Mouse (Mus musculus) thymus, postnatal 36 days (tissue): ENCODE results near the gene Ssh3.

Experiments
- DNase-seq, 2 experiments: peaks; one replicate each; pipeline ENCODE4 v3.0.0; 2022; ENCODE audit warnings: mixed read lengths in 2 of 2

The Ssh3 gene

DNA sequence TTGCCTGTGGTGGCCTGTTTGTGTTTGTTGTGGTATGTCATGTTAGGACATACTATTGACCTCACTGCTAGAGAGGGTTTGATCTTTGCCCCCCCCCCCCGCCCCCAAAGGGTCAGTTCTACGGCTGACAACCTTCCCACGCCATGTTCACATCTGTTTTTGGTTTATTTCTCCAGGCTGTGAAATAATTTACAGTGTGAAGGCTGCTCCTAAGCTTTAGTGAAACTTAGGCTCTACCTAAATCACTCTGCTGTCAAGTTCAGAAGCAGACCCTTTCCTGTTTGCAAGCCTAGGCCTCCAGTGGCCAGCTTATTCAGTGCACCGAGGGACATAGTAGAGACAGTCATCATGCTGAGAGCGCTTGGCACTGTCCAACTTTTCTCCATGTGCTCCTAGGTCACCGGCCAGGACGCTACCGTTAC lies 28.7 kb downstream of the Ssh3 start:
- DNase-seq = no peak

DNA sequence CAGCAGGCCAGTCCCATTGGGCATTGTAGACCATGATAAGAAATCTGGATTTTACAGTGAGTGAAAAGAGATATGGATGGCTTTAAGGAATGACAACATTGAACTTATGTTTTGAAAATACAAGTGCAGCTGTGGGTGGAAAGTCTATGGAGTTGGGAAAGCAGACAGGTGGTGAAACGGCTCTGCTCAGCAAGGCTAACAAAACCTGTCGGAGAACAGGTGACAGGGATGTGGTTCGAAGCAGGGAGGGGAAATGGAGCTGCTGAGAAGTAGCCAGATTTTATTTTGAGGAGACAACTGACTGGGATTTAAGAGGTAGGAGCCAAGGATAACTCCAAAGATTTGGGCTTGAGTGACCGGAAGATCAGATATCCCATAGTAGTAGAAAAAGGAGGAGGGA lies 34.4 kb downstream of the Ssh3 start:
- DNase-seq = no peak

DNA sequence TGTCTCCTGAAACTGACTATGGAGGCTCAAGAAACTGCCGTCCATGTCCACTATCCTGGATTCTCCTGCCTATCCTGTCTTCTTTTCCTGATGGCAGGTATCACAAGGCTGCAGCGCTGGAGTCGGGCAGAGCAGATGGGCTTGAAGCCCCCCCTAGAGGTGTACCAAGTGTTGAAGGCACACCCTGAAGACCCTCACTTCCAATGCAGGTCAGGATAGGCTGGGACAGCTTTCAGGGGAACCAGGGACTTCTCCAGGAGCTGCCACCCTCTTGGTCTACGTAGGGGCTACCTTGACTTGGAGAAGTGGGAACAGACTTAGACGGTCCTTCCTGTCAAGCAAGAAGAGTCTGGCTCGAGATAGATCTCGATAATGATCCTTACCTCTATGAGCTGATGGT lies 36.3 kb downstream of the Ssh3 start:
- DNase-seq = peak in 1 of 2 experiments; percentile 13

DNA sequence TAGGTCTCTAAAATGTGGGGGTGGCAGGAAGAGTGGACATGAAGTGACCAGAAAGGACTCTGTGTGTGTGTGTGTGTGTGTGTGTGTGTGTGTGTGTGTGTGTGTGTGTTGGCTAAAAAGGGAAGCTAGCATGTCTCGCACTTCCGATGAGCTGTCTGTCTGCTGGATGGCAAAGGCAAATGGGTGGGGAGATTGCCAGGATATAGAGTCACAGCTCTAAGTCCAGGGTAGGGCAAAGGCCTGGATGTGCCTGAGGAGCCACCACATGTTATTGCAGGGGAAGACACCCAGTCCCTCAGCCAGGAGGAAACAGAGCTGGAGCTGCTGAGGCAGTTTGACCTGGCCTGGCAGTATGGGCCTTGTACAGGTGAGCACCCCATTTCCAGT lies 36.8 kb downstream of the Ssh3 start:
- DNase-seq = no peak

DNA sequence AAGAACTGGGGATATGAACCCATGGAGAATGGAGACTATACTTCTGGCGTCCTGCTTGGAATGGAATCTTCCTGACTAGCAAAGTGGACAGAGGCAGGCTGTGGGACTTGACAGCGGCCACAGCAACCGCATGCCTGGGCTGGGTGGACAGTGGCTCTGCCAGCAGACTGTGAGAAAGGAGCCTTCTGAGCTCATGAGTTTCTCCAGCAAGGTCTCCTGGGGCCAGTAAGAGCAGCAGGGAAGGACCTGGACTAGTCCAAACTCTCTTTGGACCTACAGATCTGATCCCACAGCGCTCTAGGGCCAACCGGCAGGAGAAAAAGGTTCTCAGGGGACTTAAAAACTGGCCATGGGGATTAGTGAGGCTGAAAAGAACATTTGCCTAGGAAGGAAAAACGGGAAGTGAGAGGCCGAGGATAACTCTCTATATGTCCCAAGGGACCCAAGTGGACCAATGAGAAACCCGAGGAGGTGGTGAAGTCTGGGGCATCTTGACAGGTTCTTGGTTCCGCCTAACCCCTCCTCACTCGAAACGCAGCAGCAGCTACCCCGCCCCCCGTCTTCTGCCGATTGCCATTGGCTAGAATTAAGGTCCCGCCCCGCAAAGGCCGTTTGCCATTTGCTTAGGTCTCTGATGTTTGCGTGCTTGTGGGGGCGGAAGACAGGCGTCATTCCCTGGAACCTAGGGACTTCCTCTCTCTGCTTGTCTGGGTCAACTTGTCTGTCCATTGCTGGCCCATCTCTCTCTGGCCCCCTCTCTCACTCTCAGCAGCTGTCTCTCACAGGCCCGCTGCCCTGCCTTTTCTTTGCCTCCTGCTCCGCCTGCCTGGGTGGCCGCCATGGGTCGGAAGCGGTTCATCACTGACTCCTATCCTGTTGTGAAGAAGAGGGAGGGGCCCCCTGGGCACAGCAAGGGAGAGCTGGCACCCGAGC lies 37.5 kb downstream of the Ssh3 start, which contains the start of gene Pold4:
Gene Pold4 (plus strand): TSS at position 647 of the 933 bp plus-strand sequence.
- DNase-seq = peak; percentile 96

DNA sequence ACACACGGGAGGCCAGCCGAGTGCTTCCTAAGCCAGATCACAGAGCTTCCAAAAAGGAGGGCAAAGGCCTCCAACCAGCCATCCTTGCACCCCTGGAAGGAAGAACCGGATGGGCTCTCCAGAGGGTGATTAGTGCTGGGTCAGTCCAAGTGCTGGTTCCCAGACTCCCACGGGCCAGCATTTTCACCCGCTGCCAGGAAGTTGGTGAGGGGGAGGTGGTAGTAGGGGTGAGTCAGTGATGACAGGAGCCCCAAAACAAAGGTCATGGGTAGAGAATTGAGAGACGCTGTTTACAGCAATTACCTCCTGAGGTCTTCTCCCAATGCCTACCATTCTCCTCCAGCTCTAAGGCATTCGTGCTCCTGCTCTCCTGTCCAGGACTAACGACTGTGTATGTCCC lies 38.6 kb downstream of the Ssh3 start:
- no peak for DNase-seq

DNA sequence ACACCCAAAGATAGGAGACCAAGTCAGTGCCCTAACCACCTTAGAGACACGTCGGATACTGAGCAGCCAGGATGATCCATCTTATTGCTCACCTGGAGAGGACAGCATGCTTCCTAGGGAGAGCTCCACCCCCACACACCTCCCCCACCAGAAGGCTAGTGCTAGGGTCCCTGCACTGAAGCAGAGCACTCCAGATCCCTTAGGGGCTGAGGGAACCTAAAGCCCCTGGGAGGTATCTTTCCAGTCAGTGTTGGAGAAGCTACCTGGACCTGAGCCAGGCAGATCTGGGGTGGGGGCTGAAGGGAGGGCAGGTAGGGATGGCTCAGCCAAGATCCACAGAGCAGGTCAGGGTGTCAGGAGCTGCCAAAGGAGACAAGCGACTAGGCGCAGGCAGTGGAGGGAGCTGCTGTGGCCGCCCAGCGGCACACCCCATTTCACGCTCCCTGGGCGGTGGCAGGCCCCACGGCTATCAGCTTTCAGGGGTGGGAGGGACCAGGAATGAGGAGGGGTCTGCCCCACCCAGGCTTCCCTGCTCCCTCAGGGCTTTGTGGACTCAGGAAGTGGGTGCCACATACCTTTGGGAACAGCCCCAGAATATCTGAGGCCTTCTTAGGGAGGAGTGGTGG lies 39.4 kb downstream of the Ssh3 start:
- no peak for DNase-seq

DNA sequence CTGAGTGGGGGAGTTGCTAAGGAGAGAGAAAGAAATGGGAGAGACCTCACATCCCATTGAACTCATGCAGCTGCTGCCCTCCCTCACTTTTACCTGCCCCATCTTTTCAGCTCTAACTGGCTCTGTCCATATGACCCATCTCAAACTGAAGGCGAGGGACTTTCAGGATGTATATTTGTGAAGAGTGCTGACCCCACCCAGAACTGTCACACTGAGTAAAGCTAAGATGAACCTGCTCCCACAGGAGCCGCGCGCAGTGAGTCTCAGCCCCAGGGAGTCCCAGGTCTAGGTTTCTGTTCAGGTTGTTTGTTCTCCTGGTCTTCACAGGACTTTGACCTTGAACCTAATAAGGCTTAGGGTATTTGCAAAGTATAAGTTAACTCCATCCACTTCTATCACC lies 40.1 kb downstream of the Ssh3 start:
- no peak for DNase-seq

DNA sequence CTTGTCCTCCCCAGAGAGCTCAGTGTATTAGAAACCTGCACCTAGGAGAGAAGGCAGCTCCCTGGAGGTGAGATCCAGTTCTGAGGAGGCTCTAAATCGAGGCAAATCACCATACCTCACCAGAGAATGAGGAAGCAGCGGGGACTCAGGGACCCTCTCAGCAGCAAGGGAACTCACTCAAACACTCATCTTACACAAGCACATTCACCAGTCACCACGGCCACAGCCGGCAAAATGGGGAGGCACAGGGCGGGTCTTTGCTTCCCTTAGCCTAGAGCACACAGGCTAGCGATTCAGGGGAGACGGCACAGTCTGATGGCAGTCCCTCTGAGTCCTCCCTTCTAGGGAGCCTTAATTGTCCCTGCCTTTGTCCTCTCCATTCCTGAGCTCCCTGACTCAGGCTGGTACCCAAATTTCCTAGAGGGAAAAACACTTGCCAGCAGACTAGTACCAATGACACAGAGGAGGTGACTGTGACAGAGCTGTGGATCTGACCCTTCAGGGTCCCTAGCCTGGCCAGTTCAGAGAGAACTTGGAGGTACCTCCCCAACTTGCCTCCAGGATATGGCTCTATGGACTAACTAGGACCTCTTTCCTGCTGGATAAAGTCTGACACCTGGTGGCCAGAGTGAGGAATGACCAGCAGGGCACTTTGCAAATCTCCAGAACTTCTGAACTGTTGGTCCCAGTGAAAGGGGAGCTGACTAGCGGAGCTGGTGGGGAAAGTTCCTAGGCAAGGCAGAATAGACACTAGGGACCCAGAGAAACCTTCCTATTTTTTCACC lies 40.9 kb downstream of the Ssh3 start:
- DNase-seq = peak; percentile 61 to 68

DNA sequence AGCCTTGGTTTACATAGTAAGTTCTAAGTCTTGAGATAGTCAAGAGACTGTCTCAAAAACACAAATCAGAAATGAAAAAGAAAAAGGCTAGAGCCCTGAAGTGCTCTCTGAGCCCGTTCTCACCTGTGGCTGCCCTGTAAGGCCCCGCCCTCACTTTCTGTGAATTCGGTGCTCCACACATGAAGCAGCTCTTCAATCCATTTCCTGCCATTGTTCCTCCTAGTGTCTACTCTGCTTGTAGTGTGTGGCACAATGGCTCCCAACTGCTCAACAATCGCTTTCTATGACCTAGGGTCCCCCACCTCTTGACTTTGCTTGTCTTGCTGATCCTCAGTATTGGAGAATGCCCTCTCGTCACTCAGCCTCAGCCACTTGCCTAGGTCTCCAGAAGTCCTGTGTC lies 41.5 kb downstream of the Ssh3 start:
- no peak for DNase-seq

DNA sequence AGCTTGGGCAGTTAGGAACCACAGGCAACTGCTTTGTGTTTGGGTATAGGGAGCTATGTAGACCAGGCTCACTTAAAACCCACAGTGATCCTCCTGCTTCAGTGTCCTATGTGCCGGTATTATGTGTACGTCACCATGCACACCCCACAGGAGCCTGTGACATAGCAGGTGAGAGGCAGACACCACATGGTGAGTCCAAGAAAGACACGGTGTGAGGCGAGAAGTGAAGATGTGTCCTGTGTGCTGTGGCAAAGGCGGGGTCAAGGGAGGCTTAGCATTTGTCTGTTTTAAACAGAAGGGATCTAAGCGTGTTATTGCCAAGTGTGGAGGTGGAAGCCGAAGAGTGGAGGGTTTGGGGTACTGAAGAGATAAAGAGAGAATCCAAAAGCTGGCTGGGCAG lies 42.2 kb downstream of the Ssh3 start:
- DNase-seq = no peak

DNA sequence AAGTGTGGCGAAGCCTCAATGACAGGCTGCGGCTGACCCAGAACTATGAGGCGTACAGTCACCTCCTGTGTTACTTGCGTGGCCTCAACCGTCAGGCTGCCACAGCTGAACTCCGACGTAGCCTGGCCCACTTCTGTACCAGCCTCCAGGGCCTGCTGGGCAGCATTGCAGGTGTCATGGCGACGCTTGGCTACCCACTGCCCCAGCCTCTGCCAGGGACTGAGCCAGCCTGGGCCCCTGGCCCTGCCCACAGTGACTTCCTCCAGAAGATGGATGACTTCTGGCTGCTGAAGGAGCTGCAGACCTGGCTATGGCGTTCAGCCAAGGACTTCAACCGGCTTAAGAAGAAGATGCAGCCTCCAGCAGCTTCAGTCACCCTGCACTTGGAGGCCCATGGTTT lies 46.8 kb downstream of the Ssh3 start:
- DNase-seq = no peak

DNA sequence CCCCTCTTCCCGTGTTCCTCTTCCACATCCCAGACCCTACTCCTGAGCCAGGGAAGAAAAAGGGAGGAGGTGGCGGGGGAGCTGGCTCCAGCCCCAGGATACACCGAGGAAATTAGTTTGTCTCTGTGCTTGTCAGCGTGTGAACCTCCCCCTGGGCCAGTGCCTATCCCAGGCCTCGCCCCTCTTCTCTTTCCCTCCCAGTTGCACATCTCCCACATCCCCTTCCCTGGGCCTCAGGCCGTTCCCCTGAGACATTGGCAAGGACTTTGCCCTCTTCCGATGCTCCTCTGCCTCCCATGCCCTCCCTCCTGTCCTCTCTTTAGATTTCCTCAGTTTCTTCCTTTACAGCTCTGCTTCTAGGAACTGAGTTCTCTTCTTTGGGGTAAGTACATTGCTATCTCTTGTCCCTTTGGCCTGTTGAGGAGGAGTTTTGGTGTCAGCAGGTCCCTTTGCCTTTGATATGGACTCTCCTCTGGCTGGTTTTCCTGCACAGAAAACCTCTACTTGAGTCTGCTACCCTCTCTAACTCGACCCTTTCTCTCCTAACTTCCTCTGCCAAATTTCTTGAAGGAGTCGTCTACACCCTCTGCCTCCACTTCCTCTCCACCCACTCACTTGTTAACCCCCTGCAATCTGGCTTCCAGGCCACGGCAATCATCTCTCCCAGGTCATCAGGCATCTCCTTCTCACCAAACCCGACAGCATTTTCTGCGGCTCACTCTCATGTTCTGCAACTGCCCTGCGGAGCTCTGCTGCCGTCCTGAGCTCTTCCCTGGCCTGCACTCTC lies 47.8 kb downstream of the Ssh3 start:
- DNase-seq = no peak

DNA sequence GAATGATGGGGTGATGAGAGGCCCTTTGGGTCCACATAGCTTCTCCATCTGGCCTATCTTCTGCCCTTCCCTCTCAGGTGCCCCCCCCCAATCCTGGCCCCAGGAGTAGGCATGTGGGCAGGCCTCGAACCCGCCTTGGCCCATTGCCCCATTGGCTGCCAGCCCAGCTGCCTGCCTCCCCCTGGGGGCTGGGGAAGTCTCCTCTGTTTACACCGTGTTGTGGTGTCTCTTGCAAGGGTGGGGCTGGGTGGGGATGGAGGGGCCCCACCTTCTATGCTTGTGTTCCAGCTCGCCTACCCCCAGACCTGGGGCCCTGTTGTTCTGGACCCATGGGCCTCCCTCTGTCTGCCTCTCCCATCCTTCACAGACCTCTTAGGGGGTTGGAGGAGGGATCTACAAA lies 48.6 kb downstream of the Ssh3 start:
- no peak for DNase-seq

DNA sequence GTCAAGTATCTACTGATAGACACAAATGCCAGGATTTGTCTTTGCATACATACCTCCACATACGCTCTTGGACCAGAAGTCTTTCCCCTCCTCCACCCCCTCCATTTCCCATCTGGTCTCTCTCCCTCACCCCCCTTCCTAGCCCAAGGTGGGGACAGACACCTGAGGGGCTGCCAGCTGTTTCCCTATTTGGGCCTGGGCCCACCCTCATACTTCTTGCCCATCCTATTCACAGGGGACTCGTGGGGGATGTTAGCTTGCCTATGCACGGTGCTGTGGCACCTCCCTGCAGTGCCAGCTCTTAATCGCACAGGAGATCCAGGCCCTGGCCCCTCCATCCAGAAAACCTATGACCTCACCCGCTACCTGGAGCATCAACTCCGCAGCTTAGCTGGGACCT lies 49.0 kb downstream of the Ssh3 start:
- DNase-seq = no peak

DNA sequence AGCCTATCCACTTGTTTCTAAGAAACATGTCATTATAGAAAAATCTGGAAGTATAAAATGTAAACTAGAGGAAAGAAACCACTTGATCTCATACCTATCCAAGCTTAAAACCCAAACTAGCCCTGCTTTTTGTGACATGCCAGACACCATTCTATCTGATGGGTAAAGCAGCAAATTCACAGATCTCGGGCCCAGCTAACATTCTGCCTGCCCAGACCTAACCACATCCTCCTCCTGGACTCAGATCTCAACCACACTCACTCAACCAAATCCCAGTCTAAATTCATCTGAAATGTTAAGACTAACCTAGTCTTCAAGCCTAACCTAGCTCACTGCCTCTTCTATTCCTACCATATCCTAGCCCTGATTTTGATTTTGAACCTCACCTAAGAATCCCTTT lies 50.2 kb downstream of the Ssh3 start:
- no peak for DNase-seq

DNA sequence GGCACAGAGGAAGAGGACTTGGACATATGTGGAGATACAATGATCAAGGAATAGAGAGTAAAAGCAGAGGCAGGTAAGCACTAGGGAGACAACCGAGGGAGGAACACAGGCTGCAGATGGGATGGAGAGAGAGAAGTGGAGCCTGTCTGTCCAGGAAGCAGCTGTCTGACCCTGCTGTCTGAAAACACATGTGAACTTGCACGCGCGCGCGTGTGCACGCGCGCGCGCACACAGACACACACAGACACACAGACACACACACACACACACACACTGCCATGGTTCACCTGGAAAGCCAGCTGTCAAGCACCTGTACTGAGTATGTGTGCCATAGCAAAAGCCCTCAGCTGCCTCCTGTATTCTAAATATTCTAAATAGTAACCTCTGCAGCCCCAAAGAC lies 50.7 kb downstream of the Ssh3 start:
- no peak for DNase-seq

DNA sequence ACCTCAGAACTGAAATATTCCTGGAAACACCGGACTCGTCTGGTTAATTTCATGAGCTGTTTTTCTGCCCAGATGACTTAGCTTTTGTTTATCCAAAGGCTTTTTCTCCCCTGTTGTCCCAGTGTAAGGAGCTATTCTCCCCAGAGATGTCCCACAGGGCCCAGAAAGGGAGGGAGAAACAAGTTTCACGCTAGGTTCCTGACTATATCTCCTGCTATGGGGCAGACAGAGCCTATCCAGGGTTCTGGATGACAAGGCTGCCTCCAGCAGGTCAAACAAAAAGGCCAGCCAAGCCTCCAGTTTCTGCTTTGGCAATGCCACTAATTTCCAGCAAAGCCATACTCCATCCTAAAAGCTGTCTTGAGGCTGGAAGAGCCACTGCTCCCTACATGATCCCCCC lies 51.1 kb downstream of the Ssh3 start:
- DNase-seq = no peak

DNA sequence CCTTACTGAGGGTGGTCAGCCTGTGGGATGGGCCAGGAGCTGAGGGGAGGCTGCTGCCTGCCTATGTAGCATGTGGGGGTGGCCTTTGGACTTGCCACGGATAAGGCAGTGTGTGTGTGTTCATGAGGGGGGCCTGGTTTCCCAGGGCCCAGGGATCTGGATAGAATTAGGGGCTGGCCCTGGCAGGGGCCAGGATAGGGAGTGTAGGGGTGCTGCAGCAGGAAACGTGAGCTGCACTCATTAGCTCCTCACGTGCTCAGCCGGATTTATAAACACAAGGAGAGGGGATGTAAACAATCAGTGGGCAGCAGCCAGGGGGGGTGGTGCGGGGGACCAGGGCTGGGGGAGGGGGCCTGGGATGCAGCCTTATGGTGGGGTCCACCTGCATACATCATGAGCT lies 51.8 kb downstream of the Ssh3 start:
- no peak for DNase-seq

DNA sequence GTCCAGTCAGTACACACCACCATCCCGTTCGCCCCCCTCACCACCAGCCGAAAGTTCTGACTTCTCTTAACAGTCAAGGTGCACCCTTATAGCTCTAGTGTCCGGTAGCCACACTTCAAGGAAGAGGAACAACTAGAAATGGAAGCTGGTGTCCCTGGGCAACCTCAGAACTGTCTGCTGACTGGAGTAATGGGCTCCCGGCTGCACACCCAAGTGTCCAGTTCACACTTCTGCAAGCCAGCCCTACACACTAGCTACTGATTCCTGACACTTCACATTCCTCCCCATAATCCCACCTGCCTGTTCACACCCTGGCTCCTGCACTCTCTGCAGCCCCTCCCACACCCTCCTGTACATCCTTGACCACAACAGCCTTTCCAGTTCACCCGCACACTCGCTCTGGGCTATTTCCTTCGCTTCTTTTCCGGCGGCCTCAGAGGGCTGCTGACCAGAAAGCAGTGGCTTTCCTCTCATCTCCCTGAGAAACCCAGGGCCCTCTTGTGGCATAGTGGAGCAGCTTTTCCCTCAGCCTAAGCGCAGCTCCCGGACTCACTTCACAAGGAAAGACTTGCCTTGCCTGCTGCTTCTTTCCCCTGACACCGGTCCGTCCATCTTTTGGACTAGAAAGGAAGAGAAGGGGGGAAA lies 52.8 kb downstream of the Ssh3 start:
- DNase-seq = no peak

DNA sequence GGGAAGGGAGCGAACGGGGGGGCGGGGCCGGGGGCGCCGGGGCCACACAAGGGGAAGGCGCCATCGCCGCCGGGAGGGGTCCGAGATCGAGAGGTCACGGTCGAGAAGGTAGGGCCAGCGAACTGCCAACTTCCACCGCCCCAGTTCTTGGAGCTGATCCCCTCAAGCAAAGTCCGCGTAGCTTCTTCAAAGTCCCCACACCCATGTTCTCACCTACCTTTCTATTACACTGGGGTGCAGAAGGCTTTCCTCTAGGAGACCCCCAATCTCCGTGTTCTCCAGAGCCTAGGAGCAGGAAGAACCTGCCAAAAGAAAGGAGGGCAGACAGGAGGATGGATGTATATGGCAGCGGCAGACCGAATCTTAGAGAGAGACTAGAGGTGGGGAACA lies 53.5 kb downstream of the Ssh3 start:
- no peak for DNase-seq

DNA sequence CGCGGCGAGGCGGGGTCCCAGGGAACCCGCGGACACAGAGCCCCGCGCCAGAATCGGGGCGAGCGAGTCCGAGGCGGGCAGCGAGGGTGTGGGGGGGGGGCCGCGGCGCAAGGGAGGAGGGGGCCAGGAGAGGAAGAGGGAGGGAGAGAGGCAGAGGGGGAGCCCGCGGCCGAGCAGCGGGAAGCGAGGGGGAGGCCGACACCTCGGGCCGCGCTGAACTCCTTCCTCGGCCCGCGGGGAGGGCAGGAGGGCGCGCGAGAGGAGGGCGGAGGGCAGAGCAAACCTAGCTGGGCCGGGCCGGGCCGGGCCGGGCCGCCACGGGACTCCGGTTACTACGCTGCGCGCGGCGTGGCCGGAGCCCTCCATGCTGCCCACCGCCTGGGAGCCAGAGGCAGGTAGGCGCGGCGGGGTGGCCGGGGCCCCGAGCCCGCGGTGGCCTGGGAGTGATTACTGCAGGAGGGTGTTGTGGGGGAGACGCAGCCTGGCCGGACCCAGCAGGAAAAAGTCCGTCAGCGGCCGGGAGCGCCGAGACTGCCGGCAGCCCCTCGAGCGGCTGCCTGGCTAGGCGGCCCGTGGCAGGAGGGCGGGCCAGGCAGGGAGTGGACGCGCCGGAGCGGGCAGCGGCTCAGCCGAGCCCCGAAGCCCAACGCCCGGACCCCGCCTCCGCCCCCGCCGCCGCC lies 54.1 kb downstream of the Ssh3 start:
- peak in 1 of 2 experiments; percentile 46 for DNase-seq
